Mouse (Mus musculus): Measurements from ENCODE around the gene Hist1h2ad. TPM values are rescaled to one million over a fixed set of nuclear protein-coding genes. Genes with fewer than 3 reads are reported as not detected.
"Not testable (repeated sequence)": the region's sequence is repeated elsewhere in the genome, so short reads cannot be mapped to it uniquely, and the experiment has no call there.

The Hist1h2ad gene
- polyA plus RNA-seq, 1 experiment: 9.6 TPM

GRCm38 (mm10) chr13:23621532-23622174, 47.5 kb downstream of the Hist1h2ad start:
- H3K9me3 ChIP-seq: no peaks in the 10 kb centered on the region
- H3K27me3 ChIP-seq (replicated peaks): no peaks in the 10 kb centered on the region
- peak overlapping the region; percentile 92 for H3K4me3 ChIP-seq (replicated peaks)
- no peaks in the 10 kb centered on the region for H3K36me3 ChIP-seq (replicated peaks; ENCODE audit: low read length)
- TF ChIP-seq FLI1 (IDR thresholded peaks at IDR 0.05; ENCODE audit: low read length) (no peak), GATA1 (IDR thresholded peaks at IDR 0.05; ENCODE audit: borderline replicate concordance, low read length) (no peak)
- H3K4me1 ChIP-seq: peaks cover 32% of the 10 kb centered on the region

- not testable (repeated sequence) for H3K27me3 ChIP-seq (replicated peaks); H3K36me3 ChIP-seq (replicated peaks; ENCODE audit: low read length); H3K9me3 ChIP-seq
- peak within 1 kb of the TSS; percentile 92 for H3K4me3 ChIP-seq (replicated peaks)
- peaks cover 32% of the 10 kb centered on the region for H3K4me1 ChIP-seq
Observed at GRCm38 (mm10) chr13:23622175-23622671, 48.0 kb downstream of the Hist1h2ad start, which contains the start of gene Hist1h1e. TSS of gene Hist1h1e (minus strand) at chr13:23622558.

GRCm38 (mm10) chr13:23622861-23623450, 48.8 kb downstream of the Hist1h2ad start:
- Histone ChIP-seq H3K4me3 (replicated peaks) (peak overlapping the region; percentile 90), H3K27me3 (replicated peaks) (no peaks in the 10 kb centered on the region), H3K9me3 (no peaks in the 10 kb centered on the region), H3K4me1 (peaks cover 32% of the 10 kb centered on the region), H3K36me3 (replicated peaks; ENCODE audit: low read length) (no peaks in the 10 kb centered on the region)
- no peak for TF ChIP-seq GATA1 (IDR thresholded peaks at IDR 0.05; ENCODE audit: borderline replicate concordance, low read length)
- no peak for TF ChIP-seq FLI1 (IDR thresholded peaks at IDR 0.05; ENCODE audit: low read length)

Other genes starting within 250 kb of the Hist1h2ad start
- gene Zfp322a, start 205.2 kb upstream of the Hist1h2ad start, polyA plus RNA-seq (2012; ENCODE audit: insufficient read depth, low replicate concordance): 0.07 TPM in 1 of 2 replicates, not detected in the other
- 1.6 and 7.8 TPM in 2 replicates for gene Abt1, start 150.5 kb upstream of the Hist1h2ad start, polyA plus RNA-seq (2012; ENCODE audit: insufficient read depth, low replicate concordance)
- not detected in 2 replicates for gene Btn1a1, start 108.5 kb upstream of the Hist1h2ad start, polyA plus RNA-seq (2012; ENCODE audit: insufficient read depth, low replicate concordance)
- gene Btn2a2, start 85.5 kb upstream of the Hist1h2ad start, polyA plus RNA-seq (2012; ENCODE audit: insufficient read depth, low replicate concordance): not detected in 2 replicates
- 443 and 574 TPM in 2 replicates for gene Hist1h4h, start 43.3 kb upstream of the Hist1h2ad start, polyA plus RNA-seq (2012; ENCODE audit: insufficient read depth, low replicate concordance)
- gene Hist1h2af, start 40.5 kb upstream of the Hist1h2ad start, polyA plus RNA-seq (2012; ENCODE audit: insufficient read depth, low replicate concordance): 37.2 and 163 TPM in 2 replicates
- 5.7 and 16.4 TPM in 2 replicates for gene Hist1h3g, start 39.0 kb upstream of the Hist1h2ad start, polyA plus RNA-seq (2012; ENCODE audit: insufficient read depth, low replicate concordance)
- gene Hist1h2bh, start 31.0 kb upstream of the Hist1h2ad start, polyA plus RNA-seq (2012; ENCODE audit: insufficient read depth, low replicate concordance): 1.4 and 2.0 TPM in 2 replicates
- gene Hist1h3f, start 30.3 kb upstream of the Hist1h2ad start, polyA plus RNA-seq (2012; ENCODE audit: insufficient read depth, low replicate concordance): 7.0 TPM in 1 of 2 replicates, not detected in the other
- 8.9 and 30.2 TPM in 2 replicates for gene Hist1h4f, start 22.7 kb upstream of the Hist1h2ad start, polyA plus RNA-seq (2012; ENCODE audit: insufficient read depth, low replicate concordance)
- gene Hist1h1d, start 21.1 kb upstream of the Hist1h2ad start, polyA plus RNA-seq (2012; ENCODE audit: insufficient read depth, low replicate concordance): 0.36 and 2.1 TPM in 2 replicates
- gene Hist1h3e, start 12.0 kb upstream of the Hist1h2ad start, polyA plus RNA-seq (2012; ENCODE audit: insufficient read depth, low replicate concordance): 17.9 and 26.5 TPM in 2 replicates
- gene Hist1h2ae, start 3.2 kb upstream of the Hist1h2ad start, polyA plus RNA-seq (2012; ENCODE audit: insufficient read depth, low replicate concordance): 13.6 and 16.0 TPM in 2 replicates
- 16.8 and 28.8 TPM in 2 replicates for gene Hist1h2bg, start 3.0 kb upstream of the Hist1h2ad start, polyA plus RNA-seq (2012; ENCODE audit: insufficient read depth, low replicate concordance)
- 7.6 and 73.0 TPM in 2 replicates for gene Hist1h2bf, start 185 bp upstream of the Hist1h2ad start, polyA plus RNA-seq (2012; ENCODE audit: insufficient read depth, low replicate concordance)
- 4.6 and 5.9 TPM in 2 replicates for gene Hist1h3d, start 1.4 kb downstream of the Hist1h2ad start, polyA plus RNA-seq (2012; ENCODE audit: insufficient read depth, low replicate concordance)
- 16.4 and 20.4 TPM in 2 replicates for gene Hist1h4d, start 7.2 kb downstream of the Hist1h2ad start, polyA plus RNA-seq (2012; ENCODE audit: insufficient read depth, low replicate concordance)
- gene Hist1h2be, start 46.7 kb downstream of the Hist1h2ad start, polyA plus RNA-seq (2012; ENCODE audit: insufficient read depth, low replicate concordance): 1.1 and 1.9 TPM in 2 replicates
- 4.7 and 22.2 TPM in 2 replicates for gene Hist1h1e, start 48.2 kb downstream of the Hist1h2ad start, polyA plus RNA-seq (2012; ENCODE audit: insufficient read depth, low replicate concordance)
- gene Hist1h2ac, start 109.6 kb downstream of the Hist1h2ad start, polyA plus RNA-seq (2012; ENCODE audit: insufficient read depth, low replicate concordance): 3.6 and 4.7 TPM in 2 replicates
- 148 and 151 TPM in 2 replicates for gene Hist1h2bc, start 109.8 kb downstream of the Hist1h2ad start, polyA plus RNA-seq (2012; ENCODE audit: insufficient read depth, low replicate concordance)
- not detected in 2 replicates for gene Hist1h1t, start 121.4 kb downstream of the Hist1h2ad start, polyA plus RNA-seq (2012; ENCODE audit: insufficient read depth, low replicate concordance)
- gene Hist1h4c, start 124.1 kb downstream of the Hist1h2ad start, polyA plus RNA-seq (2012; ENCODE audit: insufficient read depth, low replicate concordance): 4.0 and 19.8 TPM in 2 replicates
- 10.7 TPM in 1 of 2 replicates, not detected in the other for gene Hfe, start 136.5 kb downstream of the Hist1h2ad start, polyA plus RNA-seq (2012; ENCODE audit: insufficient read depth, low replicate concordance)
- gene Hist1h1c, start 164.4 kb downstream of the Hist1h2ad start, polyA plus RNA-seq (2012; ENCODE audit: insufficient read depth, low replicate concordance): 353 and 402 TPM in 2 replicates
- gene Hist1h3c, start 171.2 kb downstream of the Hist1h2ad start, polyA plus RNA-seq (2012; ENCODE audit: insufficient read depth, low replicate concordance): 12.6 TPM in 1 of 2 replicates, not detected in the other
- 7.4 TPM in 1 of 2 replicates, not detected in the other for gene Hist1h2bb, start 172.4 kb downstream of the Hist1h2ad start, polyA plus RNA-seq (2012; ENCODE audit: insufficient read depth, low replicate concordance)
- 16.0 and 17.5 TPM in 2 replicates for gene Hist1h2ab, start 176.7 kb downstream of the Hist1h2ad start, polyA plus RNA-seq (2012; ENCODE audit: insufficient read depth, low replicate concordance)
- gene Hist1h3b, start 177.9 kb downstream of the Hist1h2ad start, polyA plus RNA-seq (2012; ENCODE audit: insufficient read depth, low replicate concordance): 9.9 and 14.5 TPM in 2 replicates
- gene Hist1h4b, start 182.6 kb downstream of the Hist1h2ad start, polyA plus RNA-seq (2012; ENCODE audit: insufficient read depth, low replicate concordance): 17.4 and 40.7 TPM in 2 replicates
- 30.3 and 45.4 TPM in 2 replicates for gene Hist1h4a, start 186.8 kb downstream of the Hist1h2ad start, polyA plus RNA-seq (2012; ENCODE audit: insufficient read depth, low replicate concordance)
- gene Hist1h3a, start 188.0 kb downstream of the Hist1h2ad start, polyA plus RNA-seq (2012; ENCODE audit: insufficient read depth, low replicate concordance): 6.6 and 7.4 TPM in 2 replicates
- gene Hist1h1a, start 189.3 kb downstream of the Hist1h2ad start, polyA plus RNA-seq (2012; ENCODE audit: insufficient read depth, low replicate concordance): 3.3 and 3.5 TPM in 2 replicates
- gene Trim38, start 195.5 kb downstream of the Hist1h2ad start, polyA plus RNA-seq (2012; ENCODE audit: insufficient read depth, low replicate concordance): not detected in 2 replicates
- not detected in 2 replicates for gene Slc17a2, start 232.6 kb downstream of the Hist1h2ad start, polyA plus RNA-seq (2012; ENCODE audit: insufficient read depth, low replicate concordance)

Measured in megakaryocyte, embryonic 14.5 days (primary cell).